Mouse (Mus musculus) spleen, adult 12 weeks (tissue): ENCODE measurements around the gene Gm4869.
"Not testable (repeated sequence)": the region's sequence is repeated elsewhere in the genome, so short reads cannot be mapped to it uniquely, and the experiment has no call there.

Experiments used
- DNase-seq: peaks from one replicate; pipeline ENCODE4 v3.0.0; 2022; ENCODE audit warnings: low spot score

The Gm4869 gene

GRCm38 (mm10) chr5:140464943-140465342, 19.5 kb downstream of the Gm4869 start:
- no peak for DNase-seq

GRCm38 (mm10) chr5:140472336-140472735, 26.9 kb downstream of the Gm4869 start:
- DNase-seq, result peak; percentile 22

- no peak for DNase-seq
Measured at GRCm38 (mm10) chr5:140481458-140481857, 36.0 kb downstream of the Gm4869 start.

GRCm38 (mm10) chr5:140491142-140491541, 45.7 kb downstream of the Gm4869 start:
- no peak for DNase-seq

GRCm38 (mm10) chr5:140492684-140493233, 47.3 kb downstream of the Gm4869 start:
- DNase-seq, result no peak

- no peak for DNase-seq
Measured at GRCm38 (mm10) chr5:140498176-140498575, 52.7 kb downstream of the Gm4869 start.

- DNase-seq, result no peak
Measured at GRCm38 (mm10) chr5:140500736-140501135, 55.3 kb downstream of the Gm4869 start.

GRCm38 (mm10) chr5:140501982-140502836, 56.8 kb downstream of the Gm4869 start:
- DNase-seq, result no peak

GRCm38 (mm10) chr5:140502925-140503324, 57.5 kb downstream of the Gm4869 start:
- DNase-seq, result not testable (repeated sequence)

- DNase-seq, result peak; percentile 98
Measured at GRCm38 (mm10) chr5:140505208-140505780, 59.8 kb downstream of the Gm4869 start, which contains the start of gene Chst12. TSS of gene Chst12 (plus strand) at chr5:140505550.

GRCm38 (mm10) chr5:140506096-140506794, 60.8 kb downstream of the Gm4869 start:
- DNase-seq, result no peak

GRCm38 (mm10) chr5:140507466-140508208, 62.2 kb downstream of the Gm4869 start:
- DNase-seq, result no peak

- DNase-seq, result no peak
Measured at GRCm38 (mm10) chr5:140508686-140509085, 63.2 kb downstream of the Gm4869 start.

- no peak for DNase-seq
Measured at GRCm38 (mm10) chr5:140509204-140509603, 63.8 kb downstream of the Gm4869 start.

- no peak for DNase-seq
Measured at GRCm38 (mm10) chr5:140510012-140511000, 64.9 kb downstream of the Gm4869 start.

- DNase-seq, result no peak
Measured at GRCm38 (mm10) chr5:140513921-140514320, 68.5 kb downstream of the Gm4869 start.

- DNase-seq, result no peak
Measured at GRCm38 (mm10) chr5:140514799-140515486, 69.5 kb downstream of the Gm4869 start.

GRCm38 (mm10) chr5:140517159-140517920, 71.9 kb downstream of the Gm4869 start:
- DNase-seq, result no peak

- DNase-seq, result no peak
Measured at GRCm38 (mm10) chr5:140517921-140518230, 72.4 kb downstream of the Gm4869 start.
